Mouse (Mus musculus): ENCODE data around the gene 4930507D05Rik. TPM values are rescaled to one million over a fixed set of nuclear protein-coding genes. Genes with fewer than 3 reads are reported as not detected.
A peak's percentile ranks its signal among the peaks of the same experiment; 100 is the strongest.

The 4930507D05Rik gene
- polyA plus RNA-seq (2012; rRNA removed), result 0.95 and 0.97 TPM in 2 replicates

DNA sequence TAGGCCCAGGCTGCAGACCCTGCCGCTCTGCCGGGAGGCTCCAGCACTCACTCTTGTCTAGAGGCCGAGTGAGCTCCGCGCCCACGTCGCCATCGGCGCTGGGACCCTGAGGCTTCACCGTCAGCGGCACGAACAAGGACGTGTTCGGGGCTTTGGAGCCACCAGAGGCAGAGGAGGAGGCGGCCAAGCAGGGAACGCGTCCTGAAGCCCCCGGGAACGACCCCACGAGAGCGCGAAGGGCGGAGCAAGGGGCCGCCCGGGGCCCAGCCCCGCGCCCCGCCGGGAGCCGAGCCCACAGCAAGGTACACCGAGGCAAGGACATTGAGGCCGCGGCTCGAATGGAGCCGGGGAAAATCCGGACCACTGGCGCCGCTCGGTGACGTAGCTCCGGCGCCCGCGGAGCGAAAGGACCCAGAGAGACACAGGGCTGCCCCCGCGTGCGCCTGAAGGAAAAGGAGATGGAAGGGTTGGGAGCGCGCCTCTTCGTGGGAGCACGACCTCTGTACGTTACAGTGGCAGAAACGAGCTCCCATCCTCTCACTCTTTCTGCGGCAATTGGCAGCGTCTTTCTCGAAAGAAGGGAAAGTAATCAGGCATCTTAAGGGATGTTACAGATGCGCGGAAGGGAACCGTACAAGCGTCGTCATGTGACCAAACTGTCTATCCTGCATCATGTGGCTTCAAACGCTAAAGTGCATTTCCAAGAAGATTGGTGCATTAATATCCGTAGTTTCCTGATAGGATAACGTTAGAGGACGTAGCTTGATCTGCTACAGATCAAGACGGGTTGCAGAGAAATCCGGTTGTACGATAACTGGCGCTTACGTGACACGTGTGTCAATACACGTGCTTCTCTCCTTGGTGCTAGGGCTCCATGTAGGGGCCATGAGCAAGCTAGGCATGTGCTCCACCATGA lies at the start of gene 4930507D05Rik, which contains the start of gene Supv3l1:
Gene 4930507D05Rik (plus strand): TSS at position 126 of the 916 bp plus-strand sequence.
Gene Supv3l1 (minus strand): TSS at position 375 of the 916 bp plus-strand sequence.
- peak; percentile 98 for DNase-seq (ENCODE audit: low read depth)
- TF ChIP-seq POLR2A (IDR thresholded peaks at IDR 0.05; ENCODE audit: borderline replicate concordance, extremely low read depth, insufficient read depth, insufficient read length, poor library complexity, severe bottlenecking) (peak; percentile 57; the same call in 1 of the 2 replicates), CTCF (IDR thresholded peaks at IDR 0.05; ENCODE audit: borderline replicate concordance, extremely low read depth, insufficient read depth, insufficient read length) (no peak)

DNA sequence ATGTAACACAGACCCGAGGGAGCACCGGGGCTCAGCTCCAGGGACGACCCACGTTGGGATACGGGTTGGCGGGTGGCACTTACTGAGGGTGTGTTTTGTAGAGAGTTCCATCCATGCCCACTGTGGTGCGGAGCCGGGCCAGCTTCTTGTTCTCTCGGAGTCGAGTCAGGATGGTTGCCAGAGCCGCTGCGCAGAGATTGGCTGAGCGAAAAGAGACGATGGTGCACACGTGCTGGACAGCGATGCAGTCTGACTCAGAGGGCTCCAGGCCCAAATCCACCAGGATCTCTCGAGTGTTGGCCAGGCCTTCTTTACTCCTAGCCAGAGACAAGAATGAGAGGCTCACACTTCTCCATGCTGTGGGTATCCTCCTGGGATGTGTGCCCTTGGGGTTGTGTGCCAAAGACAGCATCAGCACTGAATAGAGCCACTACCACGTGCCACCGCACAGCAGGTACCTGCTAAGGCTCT lies 47.6 kb upstream of the 4930507D05Rik start:
- no peak for TF ChIP-seq POLR2A (IDR thresholded peaks at IDR 0.05; ENCODE audit: borderline replicate concordance, extremely low read depth, insufficient read depth, insufficient read length, poor library complexity, severe bottlenecking)
- TF ChIP-seq CTCF (IDR thresholded peaks at IDR 0.05; ENCODE audit: borderline replicate concordance, extremely low read depth, insufficient read depth, insufficient read length), result no peak
- DNase-seq (ENCODE audit: low read depth), result peak; percentile 29

DNA sequence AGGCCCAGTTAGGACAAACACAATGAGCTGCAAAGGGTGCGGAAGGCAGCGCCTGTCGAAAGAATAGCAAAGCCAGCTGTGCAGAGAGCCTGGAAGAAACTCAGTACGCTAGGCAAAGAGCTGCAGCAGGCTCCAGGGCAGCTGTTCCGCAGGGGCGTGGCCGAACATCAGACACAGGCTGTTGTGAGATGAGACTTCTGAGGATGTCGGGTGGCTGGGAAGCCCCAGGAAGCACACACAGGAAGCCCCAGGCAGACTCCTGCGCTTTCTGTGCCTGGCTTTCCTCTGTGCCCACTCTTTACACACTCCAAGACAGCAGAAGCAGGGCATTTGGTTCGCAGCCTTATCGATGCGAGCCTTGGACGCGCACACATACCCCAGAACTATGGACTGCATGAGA lies 44.4 kb upstream of the 4930507D05Rik start:
- peak; percentile 48 for DNase-seq (ENCODE audit: low read depth)

DNA sequence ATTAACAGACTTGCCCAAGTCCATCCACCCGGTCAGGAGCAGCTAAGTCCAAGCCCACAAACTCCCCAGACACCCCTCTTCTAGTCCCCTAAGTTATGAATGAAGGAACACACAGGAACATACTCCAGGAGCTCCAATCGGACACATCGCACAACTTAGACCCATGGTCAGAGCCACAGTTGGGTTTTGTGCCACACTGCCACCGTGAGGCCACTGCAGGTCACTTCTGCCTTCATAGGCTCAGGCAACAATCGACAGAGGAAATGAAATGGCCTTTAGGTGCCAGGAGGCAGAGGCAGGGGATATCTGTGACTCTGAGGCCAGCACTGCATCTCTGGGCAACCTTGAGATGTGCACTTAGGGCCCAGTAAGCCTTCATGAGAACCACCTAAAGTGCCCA lies 38.3 kb upstream of the 4930507D05Rik start:
- peak; percentile 79 for DNase-seq (ENCODE audit: low read depth)
- TF ChIP-seq POLR2A (IDR thresholded peaks at IDR 0.05; ENCODE audit: borderline replicate concordance, extremely low read depth, insufficient read depth, insufficient read length, poor library complexity, severe bottlenecking), result no peak
- TF ChIP-seq CTCF (IDR thresholded peaks at IDR 0.05; ENCODE audit: borderline replicate concordance, extremely low read depth, insufficient read depth, insufficient read length), result peak; percentile 87

More for the DNA sequence above, 44.4 kb upstream of the 4930507D05Rik start:
- TF ChIP-seq CTCF (IDR thresholded peaks at IDR 0.05; ENCODE audit: borderline replicate concordance, extremely low read depth, insufficient read depth, insufficient read length) (no peak), POLR2A (IDR thresholded peaks at IDR 0.05; ENCODE audit: borderline replicate concordance, extremely low read depth, insufficient read depth, insufficient read length, poor library complexity, severe bottlenecking) (no peak)

DNA sequence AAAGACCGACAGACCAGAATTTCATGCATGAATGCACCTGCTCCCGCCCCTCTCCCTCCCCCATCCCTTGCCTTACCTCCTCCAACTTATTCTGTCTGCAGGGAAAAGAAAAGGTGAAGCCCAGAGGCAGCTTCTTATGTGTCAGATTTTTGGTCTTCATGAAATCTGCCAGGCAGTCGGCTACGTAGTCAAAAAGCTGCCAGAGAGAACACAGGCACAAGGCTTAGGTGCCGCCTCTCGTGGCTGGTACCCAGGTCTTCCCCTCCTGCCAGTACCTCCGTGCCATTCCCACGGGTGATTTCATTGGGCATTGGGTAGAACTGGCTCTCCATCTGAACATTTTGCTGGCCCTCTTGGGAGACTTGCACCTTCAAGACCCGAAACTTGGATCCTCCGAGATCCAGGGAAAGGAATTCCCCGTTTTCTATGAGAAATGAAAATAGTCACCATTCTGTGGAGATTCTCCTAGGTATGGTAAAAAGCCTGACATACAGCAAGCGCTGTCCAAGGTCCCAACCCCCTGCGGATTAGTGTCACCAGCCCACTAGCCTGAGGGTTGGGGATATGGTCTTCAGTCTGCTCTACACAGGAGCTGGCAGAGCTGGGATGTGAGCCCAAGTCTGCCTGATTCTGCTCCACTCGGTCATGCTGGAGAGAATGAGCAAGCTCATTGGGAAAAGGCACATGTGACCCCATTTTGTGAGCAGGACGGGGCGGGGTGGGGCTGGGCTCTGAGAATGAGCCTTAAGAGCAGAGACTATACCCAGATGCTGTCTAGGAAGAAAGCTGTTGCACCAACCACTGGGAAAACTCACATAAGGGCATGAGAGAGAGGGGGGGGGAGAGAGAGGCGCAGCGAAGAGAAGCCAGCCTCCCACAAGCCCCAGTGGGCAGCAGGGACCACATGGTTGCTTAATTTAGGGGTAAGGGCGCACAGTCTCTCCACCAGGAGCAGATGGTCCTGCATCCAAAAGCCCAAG lies 37.6 kb upstream of the 4930507D05Rik start:
- no peak for DNase-seq (ENCODE audit: low read depth)
- TF ChIP-seq POLR2A (IDR thresholded peaks at IDR 0.05; ENCODE audit: borderline replicate concordance, extremely low read depth, insufficient read depth, insufficient read length, poor library complexity, severe bottlenecking) (no peak), CTCF (IDR thresholded peaks at IDR 0.05; ENCODE audit: borderline replicate concordance, extremely low read depth, insufficient read depth, insufficient read length) (no peak)

DNA sequence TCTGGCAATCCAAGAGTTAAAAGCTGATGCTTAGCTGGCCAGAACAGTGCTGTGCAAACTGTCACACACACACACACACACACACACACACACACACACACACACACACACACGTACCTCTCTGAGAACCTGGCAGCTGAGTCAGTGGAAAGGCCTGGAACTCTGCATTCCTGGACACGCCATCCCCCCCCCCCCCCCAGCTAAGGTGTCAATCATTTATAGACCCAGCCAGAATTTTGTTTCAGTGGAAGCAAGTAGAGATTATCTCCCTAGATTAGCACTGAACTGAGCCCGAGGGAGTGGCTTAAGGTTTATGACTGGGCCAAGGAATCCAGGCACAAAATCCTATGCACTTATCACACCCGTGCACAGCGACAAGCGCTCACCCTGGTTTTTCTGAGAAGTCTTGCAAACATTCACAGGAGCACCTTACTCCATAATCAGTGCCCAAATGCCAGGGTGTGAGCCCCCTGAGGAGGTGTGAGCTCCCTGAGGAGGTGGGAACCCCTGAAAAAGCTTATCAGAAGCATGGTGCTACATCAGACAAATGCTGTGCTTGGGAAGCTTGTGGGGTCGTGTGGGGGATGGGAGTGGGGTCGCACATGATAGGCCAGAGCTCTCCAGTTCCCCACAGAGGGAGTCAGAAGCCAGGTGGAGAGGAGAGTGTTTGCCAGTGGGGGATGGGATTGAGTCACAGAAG lies 36.2 kb upstream of the 4930507D05Rik start:
- TF ChIP-seq CTCF (IDR thresholded peaks at IDR 0.05; ENCODE audit: borderline replicate concordance, extremely low read depth, insufficient read depth, insufficient read length), result no peak
- TF ChIP-seq POLR2A (IDR thresholded peaks at IDR 0.05; ENCODE audit: borderline replicate concordance, extremely low read depth, insufficient read depth, insufficient read length, poor library complexity, severe bottlenecking), result no peak
- DNase-seq (ENCODE audit: low read depth), result peak; percentile 11

DNA sequence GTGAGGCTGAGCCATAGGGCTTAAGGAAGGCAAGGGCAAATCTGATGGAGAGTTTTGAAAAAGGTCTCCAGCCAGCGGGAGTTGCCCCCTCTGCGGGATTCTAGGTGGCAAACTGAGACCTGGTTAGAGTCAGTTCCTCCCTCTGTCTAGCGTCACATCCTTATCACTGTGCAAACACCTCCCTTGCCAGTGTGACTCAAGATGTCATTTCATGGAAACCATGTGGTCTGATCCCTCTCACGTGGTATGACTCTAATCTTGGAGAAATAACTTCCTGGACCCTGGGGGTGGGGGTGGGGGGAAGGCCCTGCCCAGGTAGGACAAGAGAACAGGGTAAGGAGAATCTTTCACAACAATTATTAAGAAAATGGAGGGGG lies 35.7 kb upstream of the 4930507D05Rik start:
- DNase-seq (ENCODE audit: low read depth), result no peak
- TF ChIP-seq POLR2A (IDR thresholded peaks at IDR 0.05; ENCODE audit: borderline replicate concordance, extremely low read depth, insufficient read depth, insufficient read length, poor library complexity, severe bottlenecking) (no peak), CTCF (IDR thresholded peaks at IDR 0.05; ENCODE audit: borderline replicate concordance, extremely low read depth, insufficient read depth, insufficient read length) (no peak)

DNA sequence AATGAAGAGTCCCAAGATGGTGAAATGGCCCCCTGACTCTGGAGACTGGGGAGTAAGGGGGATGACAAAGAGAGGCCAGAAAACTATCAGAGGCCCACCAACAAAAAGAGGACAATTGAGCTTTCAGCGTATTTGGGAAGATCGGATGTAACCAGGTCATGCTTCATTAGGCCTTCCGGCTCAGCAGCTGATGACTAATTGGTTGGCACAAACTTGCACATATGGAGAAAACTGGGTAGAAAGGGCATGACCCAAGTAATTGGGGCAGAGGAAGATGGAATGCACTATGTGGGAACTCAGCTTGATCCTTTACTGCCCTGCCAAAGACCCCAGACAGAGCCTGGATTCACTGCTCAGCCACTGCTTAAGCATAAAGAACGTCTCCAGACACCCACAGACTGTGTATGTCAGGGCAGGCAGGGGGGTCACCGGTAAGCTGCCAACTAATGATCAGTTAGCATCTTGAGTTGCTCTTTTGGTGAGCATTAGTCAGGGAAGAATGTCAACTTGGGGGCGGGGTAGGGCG lies 30.4 kb upstream of the 4930507D05Rik start:
- TF ChIP-seq CTCF (IDR thresholded peaks at IDR 0.05; ENCODE audit: borderline replicate concordance, extremely low read depth, insufficient read depth, insufficient read length) (no peak), POLR2A (IDR thresholded peaks at IDR 0.05; ENCODE audit: borderline replicate concordance, extremely low read depth, insufficient read depth, insufficient read length, poor library complexity, severe bottlenecking) (no peak)
- DNase-seq (ENCODE audit: low read depth), result peak; percentile 8

DNA sequence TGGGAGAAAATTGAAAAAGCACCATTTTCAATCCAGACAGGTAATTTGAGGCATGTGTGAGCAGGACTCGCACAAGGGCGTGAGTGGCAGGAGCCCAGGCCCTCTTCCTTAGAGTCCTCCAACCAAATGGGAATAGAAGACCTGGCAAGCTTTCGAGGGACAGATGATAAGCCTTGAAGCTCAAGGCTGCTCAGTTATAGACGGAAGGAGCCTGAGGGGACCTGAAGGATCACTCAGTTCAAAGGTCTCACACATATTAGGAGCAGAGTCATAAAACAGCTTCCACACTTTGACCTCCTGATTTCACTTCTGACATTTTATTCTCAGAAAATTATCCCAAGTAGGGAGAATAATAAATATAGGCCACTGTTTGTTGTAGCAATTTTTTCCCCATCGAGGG lies 29.9 kb upstream of the 4930507D05Rik start:
- TF ChIP-seq CTCF (IDR thresholded peaks at IDR 0.05; ENCODE audit: borderline replicate concordance, extremely low read depth, insufficient read depth, insufficient read length), result no peak
- TF ChIP-seq POLR2A (IDR thresholded peaks at IDR 0.05; ENCODE audit: borderline replicate concordance, extremely low read depth, insufficient read depth, insufficient read length, poor library complexity, severe bottlenecking), result no peak
- no peak for DNase-seq (ENCODE audit: low read depth)

DNA sequence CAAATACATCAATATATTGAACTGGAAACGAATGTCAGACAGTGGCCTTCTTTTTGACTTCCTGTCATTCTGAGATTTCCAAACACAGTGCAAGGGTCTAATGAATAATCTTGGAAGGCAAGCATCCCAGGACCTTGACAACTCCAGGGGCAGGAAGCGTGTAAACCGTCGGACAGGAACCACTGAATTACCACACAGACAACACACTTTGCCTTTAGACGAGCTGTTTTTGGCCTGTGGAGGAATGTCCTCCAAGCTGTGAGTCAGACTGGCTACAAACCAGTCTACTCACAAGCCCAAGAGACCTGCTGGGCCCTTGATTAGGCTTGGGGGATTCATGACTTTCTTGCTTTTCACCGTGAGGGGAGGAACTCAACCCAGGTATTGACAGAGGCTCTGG lies 28.9 kb upstream of the 4930507D05Rik start:
- TF ChIP-seq POLR2A (IDR thresholded peaks at IDR 0.05; ENCODE audit: borderline replicate concordance, extremely low read depth, insufficient read depth, insufficient read length, poor library complexity, severe bottlenecking) (no peak), CTCF (IDR thresholded peaks at IDR 0.05; ENCODE audit: borderline replicate concordance, extremely low read depth, insufficient read depth, insufficient read length) (no peak)
- DNase-seq (ENCODE audit: low read depth), result no peak
